Mouse (Mus musculus): ENCODE data around the gene A630001G21Rik.

GRCm38 (mm10) chr1:85793208-85794105, 15.0 kb upstream of the A630001G21Rik start, which contains the start of gene Cab39:
- TF ChIP-seq POLR2A (IDR thresholded peaks at IDR 0.05; ENCODE audit: control insufficient read depth, low read depth, low read length) (peak; percentile 90), CTCF (IDR thresholded peaks at IDR 0.05; ENCODE audit: control insufficient read depth, insufficient read depth, insufficient replicate concordance, low read depth, low read length) (0 out of 2 replicates have a peak, but pooled peaks have one; percentile 32)
